Mouse (Mus musculus): ENCODE data around the gene Rbm19.

Gene Rbm19

GRCm38 (mm10) chr5:120134000-120134399 is 17.7 kb downstream of the Rbm19 start:
- CTCF ChIA-PET = no interaction called here

DNA sequence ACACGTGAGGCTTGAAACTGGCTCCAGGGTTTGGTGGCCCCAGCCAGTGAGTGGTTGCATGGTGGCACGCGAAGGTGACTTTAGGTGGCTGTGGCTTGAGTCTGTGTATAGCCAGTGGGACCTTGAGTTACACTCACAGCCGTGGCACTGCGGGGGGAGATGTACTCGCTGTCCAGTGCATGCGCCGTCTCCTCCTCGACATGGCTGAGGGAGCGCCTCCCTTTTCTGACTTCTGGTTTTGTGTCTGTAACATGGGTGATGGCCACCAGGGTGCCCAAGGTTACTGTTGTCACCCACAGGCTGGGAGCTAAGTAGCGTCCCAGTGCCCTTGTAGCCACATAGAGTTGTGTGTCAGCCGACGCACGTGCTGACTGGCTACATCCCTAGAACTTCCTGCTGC is 19.1 kb downstream of the Rbm19 start:
- CTCF ChIA-PET = interaction anchor here (0.6 to 0.7 kb wide), 2 partner anchors 31 to 334 kb away, joined by 4 to 6 read pairs; no protein-coding TSS in a partner anchor

GRCm38 (mm10) chr5:120135823-120136222 is 19.6 kb downstream of the Rbm19 start:
- CTCF ChIA-PET = interaction anchor here (0.6 kb wide), 1 partner anchor 334 kb away, joined by 4 read pairs; no protein-coding TSS in a partner anchor

GRCm38 (mm10) chr5:120136236-120136675 is 20.0 kb downstream of the Rbm19 start:
- CTCF ChIA-PET = no interaction called here

DNA sequence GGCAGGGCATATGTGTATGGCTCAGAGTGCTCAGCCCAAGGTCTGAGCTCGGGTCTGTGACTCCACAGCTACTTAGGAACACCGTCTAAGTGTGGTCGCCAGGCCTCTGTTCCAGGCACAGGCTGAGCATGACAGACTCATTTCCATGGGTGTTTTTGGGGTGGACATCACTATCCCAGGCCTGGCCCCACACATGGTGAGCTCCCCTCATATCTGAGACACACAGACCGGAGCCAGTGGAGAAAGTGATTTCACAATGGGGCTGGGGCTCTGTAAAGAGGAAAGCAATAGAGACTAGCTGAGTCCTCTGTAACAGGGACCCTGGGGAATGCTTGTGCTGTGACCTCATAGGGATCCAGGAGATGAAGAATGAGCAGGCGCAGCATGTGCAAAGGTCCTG is 20.8 kb downstream of the Rbm19 start:
- CTCF ChIA-PET = no interaction called here

- CTCF ChIA-PET = no interaction called here
These were observed 21.6 kb downstream of the Rbm19 start for GRCm38 (mm10) chr5:120137846-120138245.

- CTCF ChIA-PET = no interaction called here
These were observed 22.1 kb downstream of the Rbm19 start for GRCm38 (mm10) chr5:120138406-120138805.

DNA sequence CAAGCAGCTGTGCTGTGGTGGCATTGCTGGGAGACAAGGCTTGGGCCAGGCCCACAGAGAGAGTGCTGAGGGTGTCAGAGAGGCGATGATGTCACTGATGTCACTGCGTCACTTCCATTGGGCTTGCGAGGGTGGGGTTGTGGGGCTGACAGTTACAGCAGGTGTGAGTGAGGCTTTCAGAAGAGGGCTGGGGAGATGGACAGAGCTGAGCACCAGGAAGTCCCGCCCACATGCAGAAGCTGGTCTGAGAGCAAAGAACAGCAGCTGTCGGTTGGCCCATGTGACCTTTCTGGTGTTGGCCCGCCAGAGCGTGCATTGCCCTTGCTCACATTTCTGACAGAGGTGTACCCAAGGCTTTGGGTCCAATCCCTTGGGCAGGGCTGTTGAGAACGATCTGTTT is 23.0 kb downstream of the Rbm19 start:
- CTCF ChIA-PET = no interaction called here

GRCm38 (mm10) chr5:120143941-120144340 is 27.7 kb downstream of the Rbm19 start:
- CTCF ChIA-PET = no interaction called here

DNA sequence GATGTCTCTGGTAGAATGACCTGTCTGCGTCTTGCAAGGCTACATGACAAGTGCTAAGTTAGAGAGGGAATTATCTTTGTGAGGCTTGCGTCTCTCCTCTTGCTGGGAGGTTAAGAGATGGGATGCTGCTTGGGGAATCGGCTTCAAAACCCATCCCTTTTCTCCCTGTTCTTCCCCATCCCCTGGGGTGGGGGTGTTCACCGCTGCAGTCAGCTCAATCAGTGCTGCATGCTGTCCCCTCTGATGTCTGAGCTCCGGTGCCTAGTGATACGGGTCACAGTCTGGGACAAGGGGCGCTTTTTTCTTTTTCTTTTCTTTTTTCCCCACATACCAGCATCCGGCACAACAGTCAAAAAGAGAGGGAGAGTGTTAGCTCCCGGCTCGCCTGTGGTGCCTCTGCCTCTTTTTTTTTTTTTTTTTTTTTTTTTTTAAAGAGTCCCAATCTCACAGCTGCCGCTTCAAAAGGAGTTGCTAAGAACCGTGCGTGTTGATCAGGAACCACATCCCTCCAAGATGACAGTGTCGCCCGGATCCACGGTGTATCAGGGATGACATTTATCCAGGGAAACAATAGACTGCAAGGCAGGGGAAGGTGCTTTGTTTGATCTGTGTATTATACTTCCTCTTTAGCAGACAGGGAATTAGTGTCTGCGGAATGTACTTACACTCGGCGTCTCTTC is 29.2 kb downstream of the Rbm19 start:
- CTCF ChIA-PET = interaction anchor here (0.6 kb wide), 1 partner anchor 1670 kb away, joined by 7 read pairs; no protein-coding TSS in a partner anchor

GRCm38 (mm10) chr5:120146051-120146385 is 29.8 kb downstream of the Rbm19 start:
- CTCF ChIA-PET = interaction anchor here (0.6 to 1.1 kb wide), 2 partner anchors 11 to 1671 kb away, joined by 7 to 9 read pairs; no protein-coding TSS in a partner anchor

- CTCF ChIA-PET = interaction anchor here (0.6 to 1.1 kb wide), 2 partner anchors 10 to 42 kb away, joined by 3 to 9 read pairs; no protein-coding TSS in a partner anchor
These were observed 30.6 kb downstream of the Rbm19 start for GRCm38 (mm10) chr5:120146909-120147308.

DNA sequence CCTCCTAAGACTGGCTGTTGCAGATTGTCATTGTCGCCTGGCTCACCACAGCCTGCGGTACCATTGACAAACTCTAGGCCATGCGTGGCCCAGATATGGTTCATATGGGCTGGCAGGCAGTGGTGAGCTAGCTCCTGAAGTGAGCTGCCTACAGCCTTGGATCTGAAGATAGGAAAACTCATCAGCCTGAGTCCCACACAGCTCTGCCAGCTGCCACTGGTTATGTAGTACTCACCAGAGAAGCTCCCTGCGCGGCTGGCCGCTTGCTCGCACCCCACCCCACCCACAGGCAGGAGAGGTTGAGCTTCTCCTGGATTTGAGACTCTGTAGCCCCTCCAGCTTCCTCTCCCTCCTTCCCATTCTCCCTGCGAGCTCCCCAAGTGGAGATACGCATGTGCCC is 32.0 kb downstream of the Rbm19 start:
- CTCF ChIA-PET = no interaction called here

DNA sequence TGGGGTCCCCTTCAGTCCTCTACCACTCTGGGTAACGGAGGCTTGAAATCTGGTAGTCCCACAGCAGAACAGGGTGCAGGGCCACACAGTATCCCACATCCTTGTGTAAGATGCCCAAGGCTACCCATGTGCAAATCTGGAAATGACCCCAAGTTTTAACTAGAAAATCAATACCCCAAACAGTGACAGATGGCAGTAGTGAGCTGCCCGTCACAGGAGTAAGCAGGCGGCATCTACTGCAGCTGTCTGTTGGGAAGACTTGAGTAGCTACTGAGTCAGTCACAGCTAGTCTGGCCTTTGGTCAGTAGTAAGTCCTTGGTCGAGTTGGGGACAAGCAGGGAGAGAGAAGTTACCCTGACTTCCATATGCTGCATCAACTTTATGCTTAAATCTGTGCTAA is 34.9 kb downstream of the Rbm19 start:
- CTCF ChIA-PET = interaction anchor here (0.6 kb wide), 1 partner anchor 9 kb away, joined by 4 read pairs; no protein-coding TSS in a partner anchor

GRCm38 (mm10) chr5:120153140-120153539 is 36.9 kb downstream of the Rbm19 start:
- CTCF ChIA-PET = no interaction called here

- CTCF ChIA-PET = no interaction called here
These were observed 39.4 kb downstream of the Rbm19 start for GRCm38 (mm10) chr5:120155672-120156071.

DNA sequence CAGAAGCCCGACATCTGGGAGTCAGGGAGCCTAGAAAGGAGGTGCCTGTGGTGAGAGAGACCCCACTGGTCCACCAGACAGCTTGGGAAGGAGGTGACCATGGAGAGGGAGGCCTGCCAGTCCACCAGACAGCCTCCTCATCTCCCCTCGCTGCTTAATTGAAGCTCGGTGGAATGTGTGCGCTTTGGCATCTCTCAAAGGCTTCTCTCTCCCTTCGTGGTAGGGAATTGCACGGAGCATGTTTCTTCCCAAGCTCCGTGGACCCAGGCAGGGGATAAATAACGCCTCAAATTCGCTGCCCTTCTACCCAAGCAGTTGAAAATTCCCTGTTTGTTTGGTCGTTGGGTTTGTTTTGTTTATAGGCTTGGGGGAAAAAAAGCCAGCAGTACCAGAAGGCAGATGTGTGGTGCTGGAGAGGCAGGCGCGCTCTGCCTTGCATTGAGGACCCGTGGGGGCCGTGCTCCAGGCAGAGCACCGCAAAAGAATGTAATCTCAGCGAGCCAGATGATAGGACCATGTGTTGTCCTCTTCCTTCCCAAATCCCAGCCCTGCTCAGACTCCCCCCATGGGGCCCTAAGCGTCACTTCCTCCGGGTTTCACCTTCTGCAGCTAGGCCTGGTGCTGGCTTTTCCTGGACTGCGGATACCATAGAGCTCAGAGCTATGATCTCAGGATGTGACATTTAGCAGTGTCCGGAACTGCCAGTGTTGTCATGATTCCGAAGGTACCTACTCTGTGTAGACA is 40.1 kb downstream of the Rbm19 start:
- CTCF ChIA-PET = no interaction called here

DNA sequence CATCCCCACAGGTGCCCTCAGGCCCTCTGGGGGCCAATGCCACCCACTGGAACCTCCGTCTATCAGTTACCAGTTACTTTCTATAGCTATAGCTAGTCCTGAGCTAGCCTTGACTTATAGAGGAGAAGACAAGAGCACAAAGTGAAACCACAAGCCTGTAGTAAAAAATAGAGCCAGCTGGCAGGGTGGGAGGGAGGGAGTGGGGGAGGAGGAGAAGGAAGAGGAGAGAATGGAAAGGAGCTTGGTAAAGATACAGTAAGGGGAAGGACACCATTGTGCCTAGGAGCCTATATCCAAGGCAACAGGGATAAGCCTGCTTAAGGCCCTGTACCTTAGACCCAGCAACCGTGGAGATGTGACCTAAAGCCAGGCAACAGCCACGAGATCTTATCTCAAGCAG is 40.9 kb downstream of the Rbm19 start:
- CTCF ChIA-PET = interaction anchor here (1.0 kb wide), 1 partner anchor 11 kb away, joined by 9 read pairs; no protein-coding TSS in a partner anchor

DNA sequence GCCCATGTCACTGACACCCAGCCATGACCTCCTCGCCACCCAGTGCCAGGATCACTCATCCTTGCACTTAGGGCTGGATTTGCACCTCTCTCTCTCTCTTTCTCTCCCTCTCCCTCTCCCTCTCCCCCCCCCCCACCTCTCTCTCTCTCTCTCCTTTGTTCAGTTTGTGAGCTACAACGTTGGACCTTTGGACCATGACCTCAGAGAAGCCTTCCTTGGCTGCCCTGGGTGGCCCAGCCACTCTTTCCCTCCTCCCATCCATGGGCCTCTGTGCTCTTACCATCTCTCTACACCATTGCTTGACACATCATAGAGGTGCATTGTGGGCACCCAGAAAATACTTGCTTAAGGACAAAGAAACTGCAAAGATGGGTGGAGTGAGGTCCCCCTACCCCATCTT is 42.2 kb downstream of the Rbm19 start:
- CTCF ChIA-PET = no interaction called here

DNA sequence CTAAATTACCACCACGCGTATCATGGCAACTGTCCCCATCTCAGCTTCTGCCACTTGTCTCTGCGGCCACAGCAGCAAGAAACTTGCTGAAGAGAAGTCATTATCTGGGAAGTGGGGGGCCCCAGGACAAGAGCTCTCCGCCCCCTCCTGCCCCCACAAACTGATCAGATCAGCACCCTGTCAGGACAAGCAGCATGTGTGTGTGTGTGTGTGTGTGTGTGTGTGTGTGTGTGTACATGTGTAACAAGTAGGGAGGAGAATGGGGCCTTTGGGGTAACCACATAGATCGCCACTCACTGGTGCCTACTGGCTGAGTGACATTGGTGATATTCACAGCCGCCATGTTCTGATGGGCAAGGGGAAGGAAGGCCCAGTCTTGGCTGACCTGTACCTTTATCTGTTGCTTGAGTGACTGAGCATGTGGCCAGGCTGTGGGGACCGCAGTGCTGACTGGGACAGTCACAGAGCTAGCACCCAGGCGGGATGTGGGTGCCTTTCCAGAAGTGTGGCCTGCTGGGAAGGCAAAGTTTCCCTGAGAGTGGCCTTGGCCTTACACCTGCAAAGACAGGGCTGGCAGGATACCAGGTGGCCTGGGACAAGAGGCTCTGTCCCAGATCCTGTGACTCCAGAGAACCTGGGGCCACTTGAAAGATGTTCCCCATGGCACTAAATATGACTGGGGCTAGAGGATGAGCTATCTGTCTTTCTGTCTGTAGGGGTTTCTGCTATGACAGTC is 44.8 kb downstream of the Rbm19 start:
- CTCF ChIA-PET = no interaction called here

GRCm38 (mm10) chr5:120162689-120163088 is 46.4 kb downstream of the Rbm19 start:
- CTCF ChIA-PET = no interaction called here

- CTCF ChIA-PET = interaction anchor here (0.6 kb wide), 1 partner anchor 139 kb away, joined by 6 read pairs; no protein-coding TSS in a partner anchor
These were observed 47.2 kb downstream of the Rbm19 start for GRCm38 (mm10) chr5:120163428-120163827.

Measured in spleen, embryonic (tissue).